Mouse (Mus musculus) heart, embryonic 11.5 days (tissue): ENCODE results near the gene Pla2g5. TPM values are rescaled to one million over a fixed set of nuclear protein-coding genes. Genes with fewer than 3 reads are reported as not detected.

ENCODE experiments used
- polyA plus RNA-seq: library from polyadenylated mRNA; unstranded; fragments of >200 nt; fragmentation: Nextera tagmentation; extraction: Ambion mirVana; gene quantifications from 2 replicates; pipeline ENCODE4 v1.2.1, GENCODE M21; 2014

Pla2g5 gene
- polyA plus RNA-seq, 1 experiment from 2014 or later, result 1.1 TPM

Other genes with a start within 250 kb of the Pla2g5 start
- not detected in 2 replicates for gene Vwa5b1, start 227.6 kb downstream of the Pla2g5 start, polyA plus RNA-seq
- gene Pla2g2c, start 138.7 kb downstream of the Pla2g5 start, polyA plus RNA-seq, result 0.31 and 0.52 TPM in 2 replicates
- 1.2 and 1.3 TPM in 2 replicates for gene Ubxn10, start 126.3 kb downstream of the Pla2g5 start, polyA plus RNA-seq
- not detected in 2 replicates for gene Pla2g2f, start 105.9 kb downstream of the Pla2g5 start, polyA plus RNA-seq
- gene Pla2g2d, start 87.7 kb downstream of the Pla2g5 start, polyA plus RNA-seq, result not detected in 2 replicates
- not detected in 2 replicates for gene Gm13030, start 10.5 kb upstream of the Pla2g5 start, polyA plus RNA-seq
- gene Pla2g2e, start 14.5 kb upstream of the Pla2g5 start, polyA plus RNA-seq, result not detected in 2 replicates
- gene Otud3, start 50.5 kb upstream of the Pla2g5 start, polyA plus RNA-seq, result 3.4 and 4.2 TPM in 2 replicates
- not detected in 2 replicates for gene Rnf186, start 103.6 kb upstream of the Pla2g5 start, polyA plus RNA-seq
- 3.0 TPM in 2 replicates for gene Tmco4, start 109.4 kb upstream of the Pla2g5 start, polyA plus RNA-seq
- not detected in 2 replicates for gene Htr6, start 212.1 kb upstream of the Pla2g5 start, polyA plus RNA-seq
- 6.3 and 7.2 TPM in 2 replicates for gene Nbl1, start 229.5 kb upstream of the Pla2g5 start, polyA plus RNA-seq